Mouse (Mus musculus): Measurements from ENCODE around the gene Usp4.

The Usp4 gene

GRCm38 (mm10) chr9:108412221-108412620 lies 64.6 kb downstream of the Usp4 start:
- no peak for DNase-seq (ENCODE audit: low spot score)

GRCm38 (mm10) chr9:108428384-108428783 lies 80.7 kb downstream of the Usp4 start, which contains the start of gene Ccdc36:
TSS of gene Ccdc36 (minus strand) at chr9:108428484.
- DNase-seq (ENCODE audit: low spot score): no peak

- no peak for DNase-seq (ENCODE audit: low spot score)
These were observed 83.9 kb downstream of the Usp4 start for GRCm38 (mm10) chr9:108431431-108432067.

GRCm38 (mm10) chr9:108436182-108436581 lies 88.5 kb downstream of the Usp4 start, which contains the start of gene BC048562:
TSS of gene BC048562 (plus strand) at chr9:108436482.
- no peak for DNase-seq (ENCODE audit: low spot score)

DNA sequence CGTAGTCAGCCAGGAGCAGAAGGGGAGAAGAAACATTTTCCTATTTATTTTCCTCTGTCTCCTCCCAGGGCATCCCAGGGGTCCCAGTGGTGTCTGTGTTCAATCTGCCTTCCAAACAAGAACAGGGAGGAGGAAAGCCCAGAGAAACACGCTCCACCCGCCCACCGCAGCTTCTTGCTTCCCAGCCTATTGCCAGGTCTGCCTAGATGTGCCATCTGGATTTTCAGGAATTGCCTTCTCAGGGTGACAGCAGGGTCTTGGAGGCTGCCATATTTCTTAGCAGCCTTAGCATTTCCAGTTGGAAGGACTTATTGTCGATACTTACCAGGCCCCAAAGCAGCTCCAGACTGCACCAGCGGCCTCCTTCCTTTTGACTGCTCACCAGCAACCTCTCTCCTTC lies 91.5 kb downstream of the Usp4 start:
- DNase-seq (ENCODE audit: low spot score): no peak

GRCm38 (mm10) chr9:108440485-108440884 lies 92.8 kb downstream of the Usp4 start:
- no peak for DNase-seq (ENCODE audit: low spot score)

GRCm38 (mm10) chr9:108441236-108441919 lies 93.7 kb downstream of the Usp4 start:
- DNase-seq (ENCODE audit: low spot score): no peak
